Comparison of ENCODE assay signal across 9 mouse cellular contexts in genomic region chr1:119423510-119423909, GRCm38 (mm10). TPM values are rescaled to one million over a fixed set of nuclear protein-coding genes. Genes with fewer than 3 reads are reported as not detected.
DNase-seq lines count a peak whose midpoint lies in the region; ATAC-seq and TF ChIP-seq lines count a peak whose summit lies in the region.
"Had no signal": no experiment of that assay in that cellular context is flagged by ENCODE, and none has a peak within 500 bp of the region (broad histone marks: within the 10 kb centered on the region; RNA-seq: fewer than 3 reads in every experiment).

No protein-coding gene starts in this region.

- peak; percentile 44 for DNase-seq in hindbrain, embryonic 10.5 days (ENCODE audit: low spot score)
- peak; percentile 92 for DNase-seq in R1 (ENCODE audit: low read depth, low spot score)
- peak; percentile 66 for DNase-seq in embryo, embryonic 11 days
- DNase-seq in lung, embryonic 14.5 days: peak; percentile 71
- DNase-seq in right cerebral cortex, postnatal 4 days: peak; percentile 58
- no peak for DNase-seq in thymus, postnatal 25 days

- 3% methylated on average over 14 of the region's 14 CpGs for WGBS in hindbrain, embryonic 10.5 days
- WGBS in hindbrain, embryonic 12.5 days: 4% methylated on average over 14 of the region's 14 CpGs
- 2% methylated on average over 12 of the region's 14 CpGs for WGBS in hindbrain, embryonic 16.5 days
- WGBS in lung, embryonic 14.5 days: 10% methylated on average over 14 of the region's 14 CpGs

- no peak overlapping the region for H3K27ac ChIP-seq in hindbrain, embryonic 10.5 days
- no peak overlapping the region for H3K27ac ChIP-seq in hindbrain, embryonic 12.5 days
- no peak overlapping the region for H3K27ac ChIP-seq in hindbrain, embryonic 16.5 days (ENCODE audit: low read depth, low read length)
- no peak overlapping the region for H3K27ac ChIP-seq in lung, embryonic 14.5 days (ENCODE audit: low read depth)

- H3K9me3 ChIP-seq in hindbrain, embryonic 10.5 days: no peaks in the 10 kb centered on the region
- no peaks in the 10 kb centered on the region for H3K9me3 ChIP-seq in hindbrain, embryonic 12.5 days (replicated peaks)
- H3K9me3 ChIP-seq in hindbrain, embryonic 16.5 days (ENCODE audit: control insufficient read depth, low read length): no peaks in the 10 kb centered on the region
- no peaks in the 10 kb centered on the region for H3K9me3 ChIP-seq in lung, embryonic 14.5 days (ENCODE audit: low read depth, low read length)

- peaks cover 80% of the 10 kb centered on the region for H3K27me3 ChIP-seq in hindbrain, embryonic 10.5 days (ENCODE audit: insufficient read depth, poor library complexity, severe bottlenecking)
- H3K27me3 ChIP-seq in hindbrain, embryonic 12.5 days: peaks cover 64% of the 10 kb centered on the region
- H3K27me3 ChIP-seq in hindbrain, embryonic 16.5 days (replicated peaks; ENCODE audit: control insufficient read depth, insufficient read depth, low read length): peaks cover 36% of the 10 kb centered on the region
- H3K27me3 ChIP-seq in lung, embryonic 14.5 days (ENCODE audit: insufficient read depth, low read length): peaks cover 63% of the 10 kb centered on the region
- H3K27me3 ChIP-seq: Patski had no signal

- H3K36me3 ChIP-seq in hindbrain, embryonic 10.5 days: no peaks in the 10 kb centered on the region
- no peaks in the 10 kb centered on the region for H3K36me3 ChIP-seq in hindbrain, embryonic 12.5 days
- no peaks in the 10 kb centered on the region for H3K36me3 ChIP-seq in hindbrain, embryonic 16.5 days (ENCODE audit: control insufficient read depth, insufficient read depth, low read length)
- H3K36me3 ChIP-seq in lung, embryonic 14.5 days (ENCODE audit: insufficient read depth): no peaks in the 10 kb centered on the region

- H3K9ac ChIP-seq in hindbrain, embryonic 12.5 days: no peak overlapping the region
- H3K9ac ChIP-seq in hindbrain, embryonic 16.5 days (ENCODE audit: low read depth, low read length): no peak overlapping the region
- no peak overlapping the region for H3K9ac ChIP-seq in lung, embryonic 14.5 days

- ATAC-seq in hindbrain, embryonic 12.5 days (ENCODE audit: low FRiP score): no peak
- ATAC-seq in hindbrain, embryonic 16.5 days: no peak
- no peak for ATAC-seq in lung, embryonic 14.5 days (ENCODE audit: insufficient read depth)
- ATAC-seq: Patski had no signal

- no peak overlapping the region for H3K4me2 ChIP-seq in hindbrain, embryonic 12.5 days (replicated peaks)
- H3K4me2 ChIP-seq in hindbrain, embryonic 16.5 days (ENCODE audit: low read length): peak overlapping the region; percentile 17; the same call in 1 of the 2 replicates
- H3K4me2 ChIP-seq in lung, embryonic 14.5 days: no peak overlapping the region

- peaks cover 55% of the 10 kb centered on the region for H3K4me1 ChIP-seq in hindbrain, embryonic 10.5 days (replicated peaks)
- peaks cover 34% of the 10 kb centered on the region for H3K4me1 ChIP-seq in hindbrain, embryonic 12.5 days
- peaks cover 30% of the 10 kb centered on the region for H3K4me1 ChIP-seq in hindbrain, embryonic 16.5 days (ENCODE audit: control insufficient read depth, insufficient read depth, low read depth, low read length)
- no peaks in the 10 kb centered on the region for H3K4me1 ChIP-seq in lung, embryonic 14.5 days (ENCODE audit: insufficient read depth)

- peak; percentile 65 for TF ChIP-seq CTCF in lung, embryonic 14.5 days (IDR thresholded peaks at IDR 0.05; ENCODE audit: low read depth)

- H3K4me3 ChIP-seq in hindbrain, embryonic 10.5 days: no peak overlapping the region
- H3K4me3 ChIP-seq in hindbrain, embryonic 12.5 days: no peak overlapping the region
- no peak overlapping the region for H3K4me3 ChIP-seq in hindbrain, embryonic 16.5 days (ENCODE audit: low read length)
- no peak overlapping the region for H3K4me3 ChIP-seq in lung, embryonic 14.5 days (ENCODE audit: low read depth, low read length)

RNA-seq across cellular contexts. Expression of gene Inhbb, which starts 1.5 kb away (rescaled TPM):
- polyA plus RNA-seq in hindbrain, embryonic 10.5 days (2016; fragmentation: Nextera tagmentation; extraction: Ambion mirVana): 0.14 and 0.31 TPM in 2 replicates
- 2.1 TPM in 2 replicates for polyA plus RNA-seq in hindbrain, embryonic 12.5 days (2016; fragmentation: Nextera tagmentation; extraction: Ambion mirVana)
- 2.7 and 2.8 TPM in 2 replicates for polyA plus RNA-seq in hindbrain, embryonic 16.5 days (2015; fragmentation: Nextera tagmentation; extraction: Ambion mirVana)
- 0.13 and 0.20 TPM in 2 replicates for polyA plus RNA-seq in lung, embryonic 14.5 days (2014; fragmentation: Nextera tagmentation; extraction: Ambion mirVana)
